Mouse (Mus musculus): ENCODE data around the gene Arl14.

- TF ChIP-seq POLR2A (IDR thresholded peaks at IDR 0.05; ENCODE audit: borderline replicate concordance, control insufficient read depth, low read depth, low read length) (no peak), CTCF (IDR thresholded peaks at IDR 0.05; ENCODE audit: control insufficient read depth, insufficient read depth, low read length) (no peak)
Measured at GRCm38 (mm10) chr3:69271812-69272211, 49.6 kb downstream of the Arl14 start.

All from bone marrow, adult 2 months (tissue).